Mouse (Mus musculus): ENCODE measurements at regions not wholly inside any gene's neighbourhood (a gene's known extent, or its start where the extent isn't known, plus 50 kb on each side); places are given as distances from the start of the nearest gene placed in this dataset.

- ATAC-seq = no peak
- Histone ChIP-seq H3K9me3 (replicated peaks) (no peaks in the 10 kb centered on the region), H3K9ac (no peak overlapping the region), H3K4me3 (no peak overlapping the region), H3K27me3 (replicated peaks) (no peaks in the 10 kb centered on the region), H3K36me3 (no peaks in the 10 kb centered on the region), H3K27ac (no peak overlapping the region), H3K4me1 (no peaks in the 10 kb centered on the region), H3K4me2 (no peak overlapping the region)
- 81% methylated on average over 7 of the region's 7 CpGs for WGBS (ENCODE audit: insufficient replicate concordance)
Measured at GRCm38 (mm10) chr17:87867611-87868010, 53.2 kb upstream of the Rpl36-ps4 start.

GRCm38 (mm10) chr17:87866719-87867318 lies 54.0 kb upstream of the Rpl36-ps4 start:
- no peak for ATAC-seq
- Histone ChIP-seq H3K9ac (no peak overlapping the region), H3K4me1 (no peaks in the 10 kb centered on the region), H3K27me3 (replicated peaks) (no peaks in the 10 kb centered on the region), H3K27ac (no peak overlapping the region), H3K36me3 (no peaks in the 10 kb centered on the region), H3K9me3 (replicated peaks) (no peaks in the 10 kb centered on the region), H3K4me3 (no peak overlapping the region), H3K4me2 (no peak overlapping the region)
- WGBS (ENCODE audit: insufficient replicate concordance) = 75% methylated on average over 15 of the region's 15 CpGs

GRCm38 (mm10) chr17:87866165-87866564 lies 54.6 kb upstream of the Rpl36-ps4 start:
- Histone ChIP-seq H3K4me3 (no peak overlapping the region), H3K27ac (no peak overlapping the region), H3K4me1 (no peaks in the 10 kb centered on the region), H3K9me3 (replicated peaks) (no peaks in the 10 kb centered on the region), H3K36me3 (no peaks in the 10 kb centered on the region), H3K9ac (no peak overlapping the region), H3K27me3 (replicated peaks) (no peaks in the 10 kb centered on the region), H3K4me2 (peak overlapping the region; percentile 4; the same call in 1 of the 2 replicates)
- 33% methylated on average over 10 of the region's 10 CpGs for WGBS (ENCODE audit: insufficient replicate concordance)
- no peak for ATAC-seq

GRCm38 (mm10) chr17:87865439-87865838 lies 55.3 kb upstream of the Rpl36-ps4 start:
- H3K27ac ChIP-seq = no peak overlapping the region
- no peaks in the 10 kb centered on the region for H3K36me3 ChIP-seq
- H3K4me2 ChIP-seq = no peak overlapping the region
- ATAC-seq = no peak
- H3K9me3 ChIP-seq (replicated peaks) = no peaks in the 10 kb centered on the region
- no peak overlapping the region for H3K9ac ChIP-seq
- H3K4me3 ChIP-seq = no peak overlapping the region
- H3K27me3 ChIP-seq (replicated peaks) = no peaks in the 10 kb centered on the region
- 65% methylated on average over 8 of the region's 8 CpGs for WGBS (ENCODE audit: insufficient replicate concordance)
- no peaks in the 10 kb centered on the region for H3K4me1 ChIP-seq

- Histone ChIP-seq H3K4me2 (no peak overlapping the region), H3K4me1 (no peaks in the 10 kb centered on the region), H3K4me3 (no peak overlapping the region), H3K9me3 (replicated peaks) (no peaks in the 10 kb centered on the region), H3K27me3 (replicated peaks) (no peaks in the 10 kb centered on the region), H3K27ac (no peak overlapping the region), H3K36me3 (no peaks in the 10 kb centered on the region), H3K9ac (no peak overlapping the region)
- WGBS (ENCODE audit: insufficient replicate concordance) = 77% methylated on average over 5 of the region's 5 CpGs
- no peak for ATAC-seq
Measured at GRCm38 (mm10) chr17:87864842-87865241, 55.9 kb upstream of the Rpl36-ps4 start.

GRCm38 (mm10) chr17:87861587-87861986 lies 59.2 kb upstream of the Rpl36-ps4 start:
- no peak for ATAC-seq

GRCm38 (mm10) chr17:87851456-87851855 lies 53.7 kb upstream of the Kcnk12 start:
- no peak overlapping the region for H3K4me2 ChIP-seq
- ATAC-seq = no peak
- H3K9me3 ChIP-seq (replicated peaks) = peaks cover 8% of the 10 kb centered on the region; the same call in 1 of the 2 replicates
- 53% methylated on average over 1 of the region's 1 CpGs for WGBS (ENCODE audit: insufficient replicate concordance)
- H3K27me3 ChIP-seq (replicated peaks) = no peaks in the 10 kb centered on the region
- no peak overlapping the region for H3K27ac ChIP-seq
- H3K9ac ChIP-seq = no peak overlapping the region
- no peak overlapping the region for H3K4me3 ChIP-seq
- no peaks in the 10 kb centered on the region for H3K36me3 ChIP-seq
- no peaks in the 10 kb centered on the region for H3K4me1 ChIP-seq

More at GRCm38 (mm10) chr17:87861587-87861986, 59.2 kb upstream of the Rpl36-ps4 start:
- H3K9ac ChIP-seq = no peak overlapping the region
- no peak overlapping the region for H3K4me2 ChIP-seq
- H3K27ac ChIP-seq = no peak overlapping the region
- no peaks in the 10 kb centered on the region for H3K9me3 ChIP-seq (replicated peaks)
- no peaks in the 10 kb centered on the region for H3K27me3 ChIP-seq (replicated peaks)
- WGBS (ENCODE audit: insufficient replicate concordance) = 42% methylated on average over 5 of the region's 5 CpGs
- no peaks in the 10 kb centered on the region for H3K4me1 ChIP-seq
- H3K36me3 ChIP-seq = no peaks in the 10 kb centered on the region
- H3K4me3 ChIP-seq = no peak overlapping the region

GRCm38 (mm10) chr17:87849897-87850296 lies 52.1 kb upstream of the Kcnk12 start:
- Histone ChIP-seq H3K4me2 (no peak overlapping the region), H3K36me3 (no peaks in the 10 kb centered on the region), H3K4me3 (no peak overlapping the region), H3K27ac (no peak overlapping the region), H3K9ac (no peak overlapping the region), H3K9me3 (replicated peaks) (peaks cover 6% of the 10 kb centered on the region; the same call in 1 of the 2 replicates), H3K4me1 (no peaks in the 10 kb centered on the region), H3K27me3 (replicated peaks) (no peaks in the 10 kb centered on the region)
- WGBS (ENCODE audit: insufficient replicate concordance) = 55% methylated on average over 7 of the region's 7 CpGs
- ATAC-seq = no peak

- Histone ChIP-seq H3K4me3 (no peak overlapping the region), H3K9me3 (replicated peaks) (peaks cover 6% of the 10 kb centered on the region; the same call in 1 of the 2 replicates), H3K27me3 (replicated peaks) (no peaks in the 10 kb centered on the region), H3K36me3 (no peaks in the 10 kb centered on the region), H3K27ac (no peak overlapping the region), H3K9ac (no peak overlapping the region), H3K4me1 (no peaks in the 10 kb centered on the region), H3K4me2 (no peak overlapping the region)
- no peak for ATAC-seq
- WGBS (ENCODE audit: insufficient replicate concordance) = 74% methylated on average over 6 of the region's 6 CpGs
Measured at GRCm38 (mm10) chr17:87849421-87849820, 51.6 kb upstream of the Kcnk12 start.

GRCm38 (mm10) chr17:87848964-87849363 lies 51.2 kb upstream of the Kcnk12 start:
- Histone ChIP-seq H3K4me2 (no peak overlapping the region), H3K27me3 (replicated peaks) (no peaks in the 10 kb centered on the region), H3K36me3 (no peaks in the 10 kb centered on the region), H3K9ac (no peak overlapping the region), H3K4me3 (no peak overlapping the region), H3K9me3 (replicated peaks) (peaks cover 4% of the 10 kb centered on the region; the same call in 1 of the 2 replicates), H3K4me1 (no peaks in the 10 kb centered on the region), H3K27ac (no peak overlapping the region)
- 63% methylated on average over 3 of the region's 3 CpGs for WGBS (ENCODE audit: insufficient replicate concordance)
- no peak for ATAC-seq

Data from liver, embryonic 12.5 days (tissue).